Mouse (Mus musculus) urinary bladder, postnatal 14 days (tissue): ENCODE data around the gene Ndufb8.
A peak's percentile ranks its signal among the peaks of the same experiment; 100 is the strongest.

ENCODE experiments used
- DNase-seq: peaks from one replicate; pipeline ENCODE4 v3.0.0; 2021; ENCODE audit warnings: low spot score

Ndufb8 gene

GRCm38 (mm10) chr19:44530018-44530417, 25.2 kb downstream of the Ndufb8 start:
- no peak for DNase-seq

- DNase-seq: no peak
Measured at GRCm38 (mm10) chr19:44525551-44526205, 29.6 kb downstream of the Ndufb8 start.

GRCm38 (mm10) chr19:44519152-44519551, 36.1 kb downstream of the Ndufb8 start:
- peak; percentile 29 for DNase-seq

GRCm38 (mm10) chr19:44517996-44518768, 37.1 kb downstream of the Ndufb8 start:
- no peak for DNase-seq

- DNase-seq: no peak
Measured at GRCm38 (mm10) chr19:44515769-44516168, 39.5 kb downstream of the Ndufb8 start.

GRCm38 (mm10) chr19:44514521-44515451, 40.5 kb downstream of the Ndufb8 start:
- DNase-seq: no peak

- no peak for DNase-seq
Measured at GRCm38 (mm10) chr19:44513921-44514482, 41.2 kb downstream of the Ndufb8 start.

GRCm38 (mm10) chr19:44513054-44513833, 42.0 kb downstream of the Ndufb8 start:
- DNase-seq: no peak

- no peak for DNase-seq
Measured at GRCm38 (mm10) chr19:44512601-44513000, 42.6 kb downstream of the Ndufb8 start.

GRCm38 (mm10) chr19:44511451-44512231, 43.6 kb downstream of the Ndufb8 start:
- DNase-seq: no peak

- no peak for DNase-seq
Measured at GRCm38 (mm10) chr19:44510534-44511175, 44.6 kb downstream of the Ndufb8 start.

- no peak for DNase-seq
Measured at GRCm38 (mm10) chr19:44502741-44503140, 52.5 kb downstream of the Ndufb8 start.

GRCm38 (mm10) chr19:44501925-44502324, 53.3 kb downstream of the Ndufb8 start:
- DNase-seq: no peak

GRCm38 (mm10) chr19:44500240-44500639, 55.0 kb downstream of the Ndufb8 start:
- no peak for DNase-seq

GRCm38 (mm10) chr19:44498936-44499335, 56.3 kb downstream of the Ndufb8 start:
- DNase-seq: no peak
